Mouse (Mus musculus): ENCODE measurements around the gene Clic6. TPM values are rescaled to one million over a fixed set of nuclear protein-coding genes. Genes with fewer than 3 reads are reported as not detected.
"Not testable (repeated sequence)": the region's sequence is repeated elsewhere in the genome, so short reads cannot be mapped to it uniquely, and the experiment has no call there.

Clic6 gene
- polyA plus RNA-seq, 1 experiment from 2014 or later, result 1.9 TPM

DNA sequence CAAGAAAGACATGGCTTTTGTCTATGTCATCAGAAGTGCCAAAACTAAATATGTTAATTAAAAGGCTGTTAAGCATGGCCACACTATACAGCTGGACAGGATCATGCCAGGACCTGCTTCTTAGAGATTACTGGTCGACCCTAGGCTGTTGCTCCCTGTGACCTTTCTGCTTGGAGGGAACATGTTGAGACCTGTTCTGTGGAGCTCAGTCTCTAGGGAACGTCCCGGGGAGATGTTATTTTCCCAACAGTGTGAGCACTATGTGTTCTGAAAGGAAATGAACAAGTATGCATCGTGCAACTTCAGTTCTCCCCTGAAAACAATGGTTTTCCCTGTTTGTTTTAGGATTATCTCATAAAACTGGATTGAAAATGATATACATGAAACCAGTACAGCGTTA, 17.6 kb downstream of the Clic6 start:
- Histone ChIP-seq H3K9ac (ENCODE audit: low read length) (no peak overlapping the region), H3K4me2 (ENCODE audit: low read depth, low read length) (no peak overlapping the region), H3K4me3 (ENCODE audit: low read length) (no peak overlapping the region), H3K36me3 (ENCODE audit: control insufficient read depth, insufficient read depth) (no peaks in the 10 kb centered on the region), H3K27me3 (ENCODE audit: control insufficient read depth, insufficient read depth, low read length) (peaks cover 33% of the 10 kb centered on the region), H3K27ac (ENCODE audit: low read length) (no peak overlapping the region), H3K9me3 (replicated peaks; ENCODE audit: control insufficient read depth, low read length) (no peaks in the 10 kb centered on the region), H3K4me1 (ENCODE audit: control insufficient read depth, insufficient read depth, low read length) (peaks cover 8% of the 10 kb centered on the region)
- WGBS, result 56% methylated on average over 5 of the region's 5 CpGs
- no peak for ATAC-seq (replicated peaks; ENCODE audit: extremely low read depth, insufficient read depth, low FRiP score)

DNA sequence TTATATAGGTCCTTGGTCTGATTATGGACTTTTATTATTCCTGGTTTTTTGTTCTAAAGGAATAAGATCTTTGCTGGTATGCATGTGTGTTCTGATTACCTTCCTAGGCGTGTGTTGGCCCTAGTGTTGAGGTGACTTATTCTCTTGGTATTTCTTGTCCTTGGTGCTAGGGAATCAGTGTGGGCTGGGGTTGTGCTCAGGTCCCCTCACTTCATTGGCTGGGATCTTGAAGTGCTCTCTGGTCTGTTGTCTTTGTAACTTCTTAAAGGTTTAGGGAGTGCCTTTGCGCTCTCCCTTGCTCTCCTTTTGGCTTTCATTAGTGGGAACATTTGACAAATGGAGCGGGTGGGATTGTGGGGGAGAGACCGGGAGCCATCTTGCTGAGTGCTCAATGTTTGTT, 22.0 kb downstream of the Clic6 start:
- no peak overlapping the region for H3K27ac ChIP-seq (ENCODE audit: low read length)
- peaks cover 3% of the 10 kb centered on the region for H3K27me3 ChIP-seq (ENCODE audit: control insufficient read depth, insufficient read depth, low read length)
- no peaks in the 10 kb centered on the region for H3K36me3 ChIP-seq (ENCODE audit: control insufficient read depth, insufficient read depth)
- H3K9ac ChIP-seq (ENCODE audit: low read length), result no peak overlapping the region
- 71% methylated on average over 4 of the region's 4 CpGs for WGBS
- H3K4me2 ChIP-seq (ENCODE audit: low read depth, low read length), result no peak overlapping the region
- H3K9me3 ChIP-seq (replicated peaks; ENCODE audit: control insufficient read depth, low read length), result no peaks in the 10 kb centered on the region
- H3K4me3 ChIP-seq (ENCODE audit: low read length), result no peak overlapping the region
- peaks cover 3% of the 10 kb centered on the region; the same call in 1 of the 2 replicates for H3K4me1 ChIP-seq (ENCODE audit: control insufficient read depth, insufficient read depth, low read length)
- no peak for ATAC-seq (replicated peaks; ENCODE audit: extremely low read depth, insufficient read depth, low FRiP score)

- no peak overlapping the region for H3K9ac ChIP-seq (ENCODE audit: low read length)
- no peak for ATAC-seq (replicated peaks; ENCODE audit: extremely low read depth, insufficient read depth, low FRiP score)
- no peaks in the 10 kb centered on the region for H3K9me3 ChIP-seq (replicated peaks; ENCODE audit: control insufficient read depth, low read length)
- no peak overlapping the region for H3K4me3 ChIP-seq (ENCODE audit: low read length)
- 67% methylated on average over 13 of the region's 13 CpGs for WGBS
- no peak overlapping the region for H3K4me2 ChIP-seq (ENCODE audit: low read depth, low read length)
- no peak overlapping the region for H3K27ac ChIP-seq (ENCODE audit: low read length)
- peaks cover 6% of the 10 kb centered on the region for H3K4me1 ChIP-seq (ENCODE audit: control insufficient read depth, insufficient read depth, low read length)
- H3K27me3 ChIP-seq (ENCODE audit: control insufficient read depth, insufficient read depth, low read length), result peaks cover 6% of the 10 kb centered on the region
- no peaks in the 10 kb centered on the region for H3K36me3 ChIP-seq (ENCODE audit: control insufficient read depth, insufficient read depth)
Measured at GRCm38 (mm10) chr16:92510835-92511772, 25.6 kb downstream of the Clic6 start.

DNA sequence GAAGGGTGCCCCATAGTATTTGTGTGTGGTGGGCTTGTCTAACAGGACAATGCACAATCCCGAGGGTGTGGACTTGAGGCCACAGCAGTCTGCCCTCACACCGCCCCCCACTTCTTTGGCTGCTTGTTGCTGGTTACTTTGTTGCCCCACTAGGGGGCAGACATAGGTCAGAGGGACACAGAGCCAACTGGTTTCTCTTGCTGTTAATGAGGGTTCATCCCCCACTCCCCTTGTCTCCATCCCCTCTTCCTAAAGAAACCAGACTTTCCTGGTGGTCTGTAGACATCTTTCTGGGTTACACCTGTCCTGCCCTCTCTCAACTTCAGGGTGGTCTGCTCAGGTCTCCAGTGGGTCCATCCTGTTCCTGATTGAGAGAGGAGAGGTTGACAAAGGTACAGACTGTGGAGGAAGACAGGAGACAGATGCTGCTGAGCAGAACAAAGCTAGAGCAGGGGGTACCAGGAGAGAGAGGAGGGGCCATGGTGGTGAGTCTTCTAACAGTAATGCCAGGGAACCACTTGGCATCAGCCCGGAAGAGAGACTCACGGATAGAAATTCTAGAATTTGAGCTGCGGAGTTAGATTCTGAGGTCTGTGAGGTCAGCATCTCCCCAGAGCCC, 26.3 kb downstream of the Clic6 start:
- Histone ChIP-seq H3K9ac (ENCODE audit: low read length) (no peak overlapping the region), H3K9me3 (replicated peaks; ENCODE audit: control insufficient read depth, low read length) (no peaks in the 10 kb centered on the region), H3K27me3 (ENCODE audit: control insufficient read depth, insufficient read depth, low read length) (peaks cover 6% of the 10 kb centered on the region), H3K36me3 (ENCODE audit: control insufficient read depth, insufficient read depth) (no peaks in the 10 kb centered on the region), H3K4me2 (ENCODE audit: low read depth, low read length) (no peak overlapping the region), H3K4me1 (ENCODE audit: control insufficient read depth, insufficient read depth, low read length) (peaks cover 9% of the 10 kb centered on the region), H3K27ac (ENCODE audit: low read length) (no peak overlapping the region), H3K4me3 (ENCODE audit: low read length) (no peak overlapping the region)
- ATAC-seq (replicated peaks; ENCODE audit: extremely low read depth, insufficient read depth, low FRiP score), result no peak
- 55% methylated on average over 5 of the region's 5 CpGs for WGBS

DNA sequence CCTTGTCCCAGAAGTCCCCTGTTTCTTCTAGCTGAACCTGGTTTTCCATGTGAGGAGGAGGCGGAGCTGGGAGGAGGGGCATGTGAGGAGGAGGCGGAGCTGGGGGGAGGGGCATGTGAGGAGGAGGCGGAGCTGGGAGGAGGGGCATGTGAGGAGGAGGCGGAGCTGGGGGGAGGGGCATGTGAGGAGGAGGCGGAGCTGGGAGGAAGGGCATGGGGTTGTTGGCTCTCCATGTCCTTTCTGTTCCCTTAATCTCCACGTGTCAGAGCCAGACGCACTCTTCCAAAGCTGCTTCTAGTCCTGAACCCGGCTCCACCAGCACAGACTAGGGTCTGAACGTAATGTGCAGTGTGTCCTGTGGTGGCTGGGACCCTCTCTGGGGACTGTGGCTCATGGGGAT, 29.4 kb downstream of the Clic6 start:
- H3K9ac ChIP-seq (ENCODE audit: low read length); H3K27ac ChIP-seq (ENCODE audit: low read length); H3K4me3 ChIP-seq (ENCODE audit: low read length); ATAC-seq (replicated peaks; ENCODE audit: extremely low read depth, insufficient read depth, low FRiP score); H3K27me3 ChIP-seq (ENCODE audit: control insufficient read depth, insufficient read depth, low read length); H3K4me2 ChIP-seq (ENCODE audit: low read depth, low read length); H3K4me1 ChIP-seq (ENCODE audit: control insufficient read depth, insufficient read depth, low read length); H3K9me3 ChIP-seq (replicated peaks; ENCODE audit: control insufficient read depth, low read length); H3K36me3 ChIP-seq (ENCODE audit: control insufficient read depth, insufficient read depth): not testable (repeated sequence)
- WGBS, result 67% methylated on average over 9 of the region's 9 CpGs

DNA sequence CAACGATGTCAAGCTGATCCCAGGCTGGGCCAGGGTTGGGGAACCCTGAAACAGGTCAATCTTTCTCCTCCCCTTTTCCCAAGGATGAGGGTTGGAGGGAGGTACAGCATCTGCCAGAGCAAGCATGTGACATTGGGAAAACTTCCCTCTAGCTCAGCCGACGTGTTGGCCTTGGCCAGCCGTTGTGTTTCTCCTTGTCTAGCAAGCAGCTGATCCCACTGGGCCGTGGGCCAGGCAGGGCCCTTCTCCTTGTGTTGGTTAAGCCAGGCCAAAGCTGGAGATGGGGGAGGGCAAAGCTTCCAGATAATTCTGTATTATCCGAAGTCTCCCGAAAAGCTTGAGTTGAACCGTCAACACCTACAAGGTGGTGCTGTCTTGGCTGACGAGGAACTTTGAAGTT, 30.6 kb downstream of the Clic6 start:
- H3K9ac ChIP-seq (ENCODE audit: low read length), result no peak overlapping the region
- peak; percentile 91 for ATAC-seq (replicated peaks; ENCODE audit: extremely low read depth, insufficient read depth, low FRiP score)
- H3K27ac ChIP-seq (ENCODE audit: low read length), result no peak overlapping the region
- no peak overlapping the region for H3K4me2 ChIP-seq (ENCODE audit: low read depth, low read length)
- H3K4me3 ChIP-seq (ENCODE audit: low read length), result no peak overlapping the region
- WGBS, result 34% methylated on average over 9 of the region's 9 CpGs
- no peaks in the 10 kb centered on the region for H3K9me3 ChIP-seq (replicated peaks; ENCODE audit: control insufficient read depth, low read length)
- peaks cover 8% of the 10 kb centered on the region for H3K27me3 ChIP-seq (ENCODE audit: control insufficient read depth, insufficient read depth, low read length)
- H3K4me1 ChIP-seq (ENCODE audit: control insufficient read depth, insufficient read depth, low read length), result peaks cover 9% of the 10 kb centered on the region
- no peaks in the 10 kb centered on the region for H3K36me3 ChIP-seq (ENCODE audit: control insufficient read depth, insufficient read depth)

- 56% methylated on average over 4 of the region's 4 CpGs for whole genome bisulfite sequencing
- no peak for ATAC-seq (replicated peaks; ENCODE audit: extremely low read depth, insufficient read depth, low FRiP score)
- Histone ChIP-seq H3K4me1 (ENCODE audit: control insufficient read depth, insufficient read depth, low read length) (peaks cover 7% of the 10 kb centered on the region), H3K27ac (ENCODE audit: low read length) (no peak overlapping the region), H3K27me3 (ENCODE audit: control insufficient read depth, insufficient read depth, low read length) (peaks cover 3% of the 10 kb centered on the region; the same call in 1 of the 2 replicates), H3K4me3 (ENCODE audit: low read length) (no peak overlapping the region), H3K4me2 (ENCODE audit: low read depth, low read length) (no peak overlapping the region), H3K9ac (ENCODE audit: low read length) (no peak overlapping the region), H3K9me3 (replicated peaks; ENCODE audit: control insufficient read depth, low read length) (no peaks in the 10 kb centered on the region), H3K36me3 (ENCODE audit: control insufficient read depth, insufficient read depth) (no peaks in the 10 kb centered on the region)
Measured at GRCm38 (mm10) chr16:92518718-92519117, 33.2 kb downstream of the Clic6 start.

GRCm38 (mm10) chr16:92519820-92520492, 34.4 kb downstream of the Clic6 start:
- Histone ChIP-seq H3K9me3 (replicated peaks; ENCODE audit: control insufficient read depth, low read length) (no peaks in the 10 kb centered on the region), H3K27me3 (ENCODE audit: control insufficient read depth, insufficient read depth, low read length) (peaks cover 3% of the 10 kb centered on the region; the same call in 1 of the 2 replicates), H3K36me3 (ENCODE audit: control insufficient read depth, insufficient read depth) (no peaks in the 10 kb centered on the region), H3K4me3 (ENCODE audit: low read length) (no peak overlapping the region), H3K4me2 (ENCODE audit: low read depth, low read length) (no peak overlapping the region), H3K9ac (ENCODE audit: low read length) (no peak overlapping the region), H3K4me1 (ENCODE audit: control insufficient read depth, insufficient read depth, low read length) (peaks cover 7% of the 10 kb centered on the region), H3K27ac (ENCODE audit: low read length) (no peak overlapping the region)
- WGBS, result 47% methylated on average over 13 of the region's 13 CpGs
- no peak for ATAC-seq (replicated peaks; ENCODE audit: extremely low read depth, insufficient read depth, low FRiP score)

DNA sequence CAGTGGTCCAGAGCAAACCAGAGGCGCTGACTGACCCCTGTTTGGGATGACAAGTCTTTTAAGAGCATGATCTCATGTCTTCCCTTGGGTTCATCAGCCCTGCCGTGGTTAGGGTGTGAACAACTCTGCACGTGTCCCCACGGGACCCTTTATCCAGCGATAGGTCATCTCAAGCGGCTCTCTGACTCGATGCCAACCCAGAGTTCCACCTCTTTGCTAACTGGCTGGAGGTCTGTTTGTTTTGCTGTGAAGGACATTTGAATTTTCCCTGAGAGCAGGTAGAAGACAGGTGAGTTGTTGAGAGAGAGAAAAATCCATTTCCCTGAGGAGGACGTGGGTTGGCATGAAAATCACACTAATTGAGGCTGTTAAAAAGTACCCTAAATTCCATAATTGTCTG, 37.8 kb downstream of the Clic6 start:
- H3K27ac ChIP-seq (ENCODE audit: low read length), result no peak overlapping the region
- H3K9me3 ChIP-seq (replicated peaks; ENCODE audit: control insufficient read depth, low read length), result no peaks in the 10 kb centered on the region
- H3K27me3 ChIP-seq (ENCODE audit: control insufficient read depth, insufficient read depth, low read length), result peaks cover 3% of the 10 kb centered on the region; the same call in 1 of the 2 replicates
- H3K4me2 ChIP-seq (ENCODE audit: low read depth, low read length), result no peak overlapping the region
- no peaks in the 10 kb centered on the region for H3K36me3 ChIP-seq (ENCODE audit: control insufficient read depth, insufficient read depth)
- no peak overlapping the region for H3K4me3 ChIP-seq (ENCODE audit: low read length)
- H3K9ac ChIP-seq (ENCODE audit: low read length), result no peak overlapping the region
- 61% methylated on average over 8 of the region's 8 CpGs for WGBS
- ATAC-seq (replicated peaks; ENCODE audit: extremely low read depth, insufficient read depth, low FRiP score), result no peak
- H3K4me1 ChIP-seq (ENCODE audit: control insufficient read depth, insufficient read depth, low read length), result no peaks in the 10 kb centered on the region
